Mouse (Mus musculus) embryo, embryonic 10 days (tissue): ENCODE results near the gene Wdsub1.

Experiments
- DNase-seq: peaks from one replicate; pipeline ENCODE4 v3.0.0-alpha.2; 2015; ENCODE audit warnings: low spot score

The Wdsub1 gene

GRCm38 (mm10) chr2:59841944-59842343 is 40.4 kb downstream of the Wdsub1 start:
- DNase-seq = no peak

DNA sequence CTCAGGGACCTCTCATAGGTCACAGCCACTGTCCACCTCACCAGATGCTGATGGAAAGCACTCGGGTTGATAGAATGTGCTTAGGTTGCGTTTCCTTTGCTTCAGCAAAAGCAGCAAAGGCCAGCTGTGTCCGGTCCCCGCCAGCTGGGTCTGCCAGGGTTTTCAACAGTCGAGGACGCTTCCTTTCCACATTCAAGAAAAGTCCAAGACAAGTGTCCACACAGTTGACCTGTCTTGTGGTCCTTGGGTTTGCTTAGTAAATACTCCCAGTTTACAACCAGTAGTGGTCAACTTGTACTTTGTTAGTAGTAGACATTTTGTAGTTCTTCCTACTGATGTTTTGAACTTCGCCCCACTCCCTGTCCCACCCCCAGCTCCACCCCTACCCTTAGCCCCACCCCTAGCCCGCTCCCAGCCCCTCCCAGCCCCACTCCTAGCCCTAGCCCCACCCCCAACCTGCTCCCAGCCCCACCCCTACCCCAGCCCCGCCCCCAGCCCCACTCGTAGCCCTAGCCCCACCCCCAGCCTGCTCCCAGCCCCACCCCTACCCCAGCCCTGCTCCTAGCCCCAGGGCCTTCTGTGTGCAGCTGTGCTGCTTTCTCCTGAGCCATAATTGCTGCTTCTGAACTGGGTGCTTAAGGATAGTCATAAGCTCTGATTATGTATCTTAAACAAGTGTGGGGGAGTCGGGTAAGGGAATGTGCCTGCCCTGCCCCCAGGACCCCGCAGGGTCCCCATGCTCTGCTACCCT is 41.0 kb downstream of the Wdsub1 start:
- DNase-seq = no peak

DNA sequence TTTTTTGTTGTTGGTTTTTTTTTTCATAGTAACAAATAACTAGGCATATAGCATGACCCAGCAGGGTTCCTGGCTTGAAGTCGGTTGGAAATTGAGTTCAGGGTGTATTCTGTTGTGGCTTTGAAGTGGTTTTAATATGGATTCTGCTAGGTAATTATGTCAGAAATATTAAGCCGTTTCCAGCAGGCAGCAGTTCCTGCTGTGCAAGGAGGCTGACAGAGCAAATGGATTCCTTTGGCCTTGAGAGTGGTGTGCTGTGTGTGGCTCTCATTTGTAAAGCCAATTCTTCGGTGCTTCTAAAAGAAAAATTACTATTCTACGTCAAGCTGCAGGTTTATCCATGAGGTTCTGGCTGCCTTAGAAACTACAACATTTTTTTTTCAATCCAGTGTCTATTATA is 42.2 kb downstream of the Wdsub1 start:
- no peak for DNase-seq

GRCm38 (mm10) chr2:59839755-59840154 is 42.6 kb downstream of the Wdsub1 start:
- no peak for DNase-seq

- DNase-seq = no peak
Measured at GRCm38 (mm10) chr2:59838825-59839224, 43.6 kb downstream of the Wdsub1 start.

DNA sequence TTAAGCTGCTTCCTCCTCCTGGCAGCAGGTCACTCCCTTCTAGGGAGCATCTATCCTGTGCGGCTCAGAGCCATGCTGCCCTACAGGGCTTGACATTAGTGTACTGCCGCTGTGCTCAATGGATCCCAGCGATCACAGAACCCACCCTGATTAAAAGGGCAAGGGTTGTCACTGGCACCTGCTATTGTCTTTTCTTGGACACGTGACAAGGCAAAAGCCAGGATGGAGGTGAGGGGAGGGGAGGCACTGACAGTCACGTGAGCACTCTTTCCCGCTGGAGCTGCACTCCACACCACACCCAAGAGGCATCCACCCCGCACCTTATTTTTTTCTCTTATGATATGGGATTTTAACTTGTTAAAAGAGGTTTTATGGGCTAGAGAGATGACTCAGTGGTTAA is 50.6 kb downstream of the Wdsub1 start:
- no peak for DNase-seq

DNA sequence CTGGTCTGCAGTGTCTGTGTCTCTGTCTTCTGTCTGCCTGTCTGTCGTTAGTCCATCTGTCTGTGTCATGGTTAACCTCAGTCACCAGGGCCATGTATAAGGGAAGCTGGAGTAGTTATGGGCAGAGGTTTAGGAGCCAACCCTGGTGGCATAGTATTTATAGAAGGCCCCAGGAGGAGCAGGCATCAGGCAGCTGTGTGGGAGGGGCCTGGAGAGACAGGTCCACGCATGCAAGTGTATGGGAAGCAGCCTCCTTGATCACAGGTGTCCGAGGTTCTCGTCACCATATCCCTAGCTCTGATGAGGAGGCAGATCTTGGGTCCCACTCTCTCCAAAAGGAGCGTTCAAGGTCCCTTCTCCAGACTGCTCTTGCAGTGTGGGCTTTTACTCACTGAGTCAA is 51.5 kb downstream of the Wdsub1 start:
- DNase-seq = no peak

- DNase-seq = peak; percentile 88
Measured at GRCm38 (mm10) chr2:59830151-59830550, 52.2 kb downstream of the Wdsub1 start.

- DNase-seq = no peak
Measured at GRCm38 (mm10) chr2:59829718-59830117, 52.7 kb downstream of the Wdsub1 start.

GRCm38 (mm10) chr2:59828777-59829508 is 53.4 kb downstream of the Wdsub1 start:
- DNase-seq = peak; percentile 80

- DNase-seq = no peak
Measured at GRCm38 (mm10) chr2:59828103-59828655, 54.2 kb downstream of the Wdsub1 start.

DNA sequence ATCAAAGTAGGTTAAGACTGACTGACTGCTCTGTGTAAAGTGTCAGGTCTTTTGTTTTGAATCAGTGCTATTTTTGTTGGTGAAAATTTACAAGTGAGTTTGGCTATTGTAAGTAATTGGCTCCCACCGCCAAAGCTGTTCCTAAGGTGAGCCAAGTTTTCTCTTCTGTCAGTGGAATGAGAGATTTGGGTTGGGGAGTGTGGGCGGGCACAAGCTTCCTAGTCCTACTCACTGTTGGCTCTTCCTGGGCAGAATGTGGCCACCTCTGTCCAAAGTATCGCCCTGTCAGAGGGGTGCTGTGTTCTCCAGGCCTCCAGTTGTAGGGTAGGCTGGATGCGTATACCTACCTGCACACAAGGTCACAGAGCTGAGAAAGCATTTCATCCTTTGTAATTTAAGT is 57.0 kb downstream of the Wdsub1 start:
- no peak for DNase-seq

DNA sequence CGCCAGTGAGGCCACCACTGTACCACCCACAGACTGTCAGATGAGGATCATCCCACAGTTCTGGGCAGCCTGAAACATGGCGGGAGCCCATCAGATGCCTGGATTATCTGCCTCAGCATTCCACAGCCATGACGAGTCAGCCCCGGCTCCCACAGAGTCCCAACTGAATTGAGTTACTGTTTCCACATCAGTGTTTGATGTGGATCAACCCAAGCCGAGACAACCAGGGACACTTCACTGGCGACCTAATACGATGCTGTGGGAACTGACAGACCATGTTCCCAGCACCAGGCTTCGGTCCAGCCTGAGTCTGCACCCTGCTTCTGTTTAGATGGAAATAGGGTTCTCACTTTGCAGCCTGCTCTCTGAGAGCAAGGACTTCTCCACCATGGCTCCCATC is 58.1 kb downstream of the Wdsub1 start:
- DNase-seq = no peak

- no peak for DNase-seq
Measured at GRCm38 (mm10) chr2:59821044-59821443, 61.3 kb downstream of the Wdsub1 start.

GRCm38 (mm10) chr2:59820088-59820487 is 62.3 kb downstream of the Wdsub1 start:
- DNase-seq = no peak

- no peak for DNase-seq
Measured at GRCm38 (mm10) chr2:59819415-59819814, 63.0 kb downstream of the Wdsub1 start.

GRCm38 (mm10) chr2:59818663-59819062 is 63.7 kb downstream of the Wdsub1 start:
- no peak for DNase-seq

DNA sequence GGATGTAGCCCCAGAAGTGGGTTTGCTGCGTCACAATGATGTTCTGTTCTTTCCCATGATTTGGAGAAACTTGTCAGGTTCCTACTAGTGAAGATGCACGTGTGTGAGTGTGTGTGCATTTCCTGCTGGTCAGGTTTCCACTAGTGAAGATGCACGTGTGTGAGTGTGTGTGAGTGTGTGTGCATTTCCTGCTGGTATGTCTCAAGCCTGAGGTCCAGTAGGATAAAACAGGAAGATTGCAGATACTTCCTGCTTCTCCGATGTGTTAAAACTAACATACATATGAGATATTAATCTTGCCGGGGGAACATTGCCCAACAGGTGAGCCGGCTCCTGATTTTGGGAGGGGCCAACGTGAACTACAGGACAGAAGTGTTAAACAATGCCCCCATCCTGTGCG is 67.4 kb downstream of the Wdsub1 start:
- no peak for DNase-seq

- DNase-seq = no peak
Measured at GRCm38 (mm10) chr2:59813457-59813856, 68.9 kb downstream of the Wdsub1 start.

GRCm38 (mm10) chr2:59812641-59813040 is 69.8 kb downstream of the Wdsub1 start:
- no peak for DNase-seq

- no peak for DNase-seq
Measured at GRCm38 (mm10) chr2:59811247-59811646, 71.1 kb downstream of the Wdsub1 start.

- DNase-seq = no peak
Measured at GRCm38 (mm10) chr2:59810039-59810438, 72.4 kb downstream of the Wdsub1 start.

DNA sequence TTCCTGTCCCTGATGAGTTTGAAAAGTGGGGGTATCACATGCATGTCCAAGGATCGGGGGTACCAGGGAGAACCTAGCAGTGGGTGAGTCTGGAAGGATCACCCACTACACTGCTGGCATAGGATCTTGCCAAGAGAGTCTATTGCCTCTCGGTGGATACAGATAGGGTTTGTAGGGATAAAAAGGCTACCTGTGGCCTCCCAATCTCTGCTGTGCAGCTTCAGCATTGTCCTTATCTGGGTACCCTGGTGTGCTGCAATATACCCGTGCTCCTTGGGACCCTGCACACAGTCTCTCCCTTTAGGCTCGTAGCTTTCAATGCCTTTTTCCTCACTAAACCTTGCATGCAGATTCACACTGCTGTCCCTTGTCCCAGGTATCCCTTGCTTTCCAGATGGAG is 73.8 kb downstream of the Wdsub1 start:
- no peak for DNase-seq
